Mouse (Mus musculus) neural tube, embryonic 12.5 days (tissue): Measurements from ENCODE around the gene Ppp1r18. TPM values are rescaled to one million over a fixed set of nuclear protein-coding genes. Genes with fewer than 3 reads are reported as not detected.

Experiments
- ATAC-seq: fragments of 200-750 bp; cut with Nextera tagmentation; 2 replicates; pipeline ENCODE4 v1.8.0; 2017; ENCODE audit warnings: low read depth, mild to moderate bottlenecking, moderate TSS enrichment, moderate library complexity; ENCODE audit not compliant: low FRiP score
- H3K27ac ChIP-seq: fragments of 300-500 bp; sonication (generic); 2 replicates; pipeline ENCODE4 v1.5.1; 2016
- H3K27me3 ChIP-seq: fragments of 300-500 bp; sonication (generic); replicated peaks from 2 replicates; pipeline ENCODE4 v1.6.1; 2016; ENCODE audit warnings: mild to moderate bottlenecking
- H3K36me3 ChIP-seq: fragments of 300-500 bp; sonication (generic); 2 replicates; pipeline ENCODE4 v1.6.1; 2016; ENCODE audit warnings: mild to moderate bottlenecking
- H3K4me1 ChIP-seq: fragments of 300-500 bp; sonication (generic); 2 replicates; pipeline ENCODE4 v1.6.1; 2016
- H3K4me2 ChIP-seq: fragments of 300-500 bp; sonication (generic); replicated peaks from 2 replicates; pipeline ENCODE4 v1.6.1; 2016; ENCODE audit warnings: mild to moderate bottlenecking
- H3K4me3 ChIP-seq: fragments of 300-500 bp; sonication (generic); 2 replicates; pipeline ENCODE4 v1.5.1; 2016
- H3K9ac ChIP-seq: fragments of 300-500 bp; sonication (generic); 2 replicates; pipeline ENCODE4 v1.6.1; 2016; ENCODE audit warnings: mild to moderate bottlenecking
- H3K9me3 ChIP-seq: fragments of 300-500 bp; sonication (generic); 2 replicates; pipeline ENCODE4 v1.6.1; 2016; ENCODE audit warnings: mild to moderate bottlenecking
- WGBS: fragments of 180-500 bp; shearing (Covaris S2); methylation state at CpG from one replicate; pipeline ENCODE4 v1.1.7; 2016; 5-methylcytosine and 5-hydroxymethylcytosine counted together
- polyA plus RNA-seq: library from polyadenylated mRNA; unstranded; fragments of >200 nt; fragmentation: Nextera tagmentation; extraction: Ambion mirVana; gene quantifications from 2 replicates; pipeline ENCODE4 v1.2.1, GENCODE M21; 2016

The Ppp1r18 gene
- 34.6 and 35.1 TPM in 2 replicates for polyA plus RNA-seq

DNA sequence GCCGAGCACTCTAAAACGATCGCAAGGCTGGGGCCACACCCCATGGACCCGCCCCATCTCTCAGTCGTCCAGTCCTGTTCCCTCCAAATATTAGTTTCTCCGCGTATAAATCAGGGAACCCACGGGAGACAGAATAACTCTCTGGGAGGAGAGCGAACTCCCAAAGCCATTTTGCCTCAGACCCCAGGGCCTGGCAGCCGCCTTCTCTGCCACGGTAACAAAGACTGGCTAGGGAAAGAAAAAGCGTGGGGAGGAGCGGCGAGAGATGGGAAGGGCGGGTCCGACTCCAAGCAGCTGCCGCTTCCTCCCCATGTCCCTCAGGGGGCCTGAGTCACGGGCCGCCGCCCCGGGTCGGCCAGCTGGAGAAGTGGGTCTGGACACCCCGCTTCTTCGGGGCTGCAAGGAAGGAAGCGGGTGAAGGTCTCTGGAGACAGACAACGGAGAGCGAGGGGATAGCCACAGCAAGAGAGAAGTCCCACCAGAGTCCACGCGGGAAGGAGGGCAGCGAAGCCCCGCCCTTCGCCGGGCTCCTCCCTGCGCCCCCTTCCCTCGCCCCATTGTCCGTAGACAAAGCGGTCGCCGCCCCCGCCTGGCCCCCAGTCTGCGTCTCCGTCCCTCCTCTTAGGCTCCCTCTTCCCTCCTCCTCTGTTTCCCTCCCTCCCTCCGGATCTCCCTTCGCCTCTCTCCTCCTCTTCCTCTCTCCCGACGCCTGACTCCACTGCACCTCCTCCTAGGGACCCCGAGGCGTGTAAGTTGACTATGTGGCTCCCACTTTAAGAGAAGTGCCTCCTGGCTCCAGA lies at the start of gene Ppp1r18:
Gene Ppp1r18 (plus strand): TSS at position 113 of the 800 bp plus-strand sequence.
- Histone ChIP-seq H3K9me3 (no peaks in the 10 kb centered on the region), H3K36me3 (peaks cover 7% of the 10 kb centered on the region), H3K27me3 (no peaks in the 10 kb centered on the region), H3K9ac (peak within 1 kb of the TSS; percentile 92), H3K4me1 (peaks cover 54% of the 10 kb centered on the region), H3K4me2 (peak within 1 kb of the TSS; percentile 100), H3K4me3 (peak within 1 kb of the TSS; percentile 61), H3K27ac (peak within 1 kb of the TSS; percentile 95)
- ATAC-seq: peak; percentile 64
- WGBS: under 1% methylated on average over 47 of the region's 48 CpGs

DNA sequence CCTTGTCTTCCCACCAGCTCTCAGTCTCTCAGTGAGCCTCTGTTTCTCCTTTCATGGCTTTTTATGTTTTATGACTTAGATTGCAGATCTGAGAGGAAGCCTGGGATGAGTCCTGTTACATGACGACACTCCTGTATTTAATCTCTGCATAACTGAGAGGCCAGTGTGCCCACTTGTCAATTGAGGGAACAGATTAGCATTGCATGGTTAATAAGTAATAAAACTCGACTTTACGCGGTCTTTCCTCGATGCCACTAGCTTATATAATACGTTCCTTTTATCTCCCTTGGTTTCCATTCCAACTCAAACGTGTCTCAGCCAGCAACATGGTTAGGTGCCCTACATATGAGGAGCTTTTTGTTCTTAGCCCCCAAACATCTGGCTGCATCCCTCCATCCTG lies 49.6 kb upstream of the Ppp1r18 start:
- WGBS: 58% methylated on average over 7 of the region's 7 CpGs
- H3K4me2 ChIP-seq: no peak overlapping the region
- H3K27me3 ChIP-seq: peaks cover 13% of the 10 kb centered on the region
- H3K4me3 ChIP-seq: no peak overlapping the region
- ATAC-seq: no peak
- no peaks in the 10 kb centered on the region for H3K36me3 ChIP-seq
- no peak overlapping the region for H3K27ac ChIP-seq
- H3K9ac ChIP-seq: no peak overlapping the region
- H3K4me1 ChIP-seq: 0 out of 2 replicates have a peak, but pooled peaks cover 9% of the 10 kb centered on the region
- no peaks in the 10 kb centered on the region for H3K9me3 ChIP-seq

DNA sequence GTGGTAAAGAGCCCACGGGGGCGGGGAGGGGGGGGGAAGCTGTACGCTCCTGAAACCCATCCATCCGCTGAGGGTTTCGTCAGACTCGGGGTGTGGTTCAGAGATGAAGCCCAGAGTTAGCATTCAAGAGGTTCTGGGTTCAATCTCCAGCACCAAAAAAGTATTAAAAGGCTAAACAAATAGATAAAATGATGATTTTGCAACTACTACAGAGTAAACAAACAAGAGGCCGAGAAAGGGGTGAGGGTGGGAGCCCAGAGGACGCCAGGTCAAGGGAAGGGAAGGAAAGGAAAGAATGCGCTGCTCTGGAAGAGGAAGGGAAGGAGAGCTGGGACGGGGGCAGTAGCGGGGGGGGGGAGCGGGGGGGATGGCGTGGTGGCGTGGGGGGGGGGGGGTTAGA lies 48.7 kb upstream of the Ppp1r18 start:
- Histone ChIP-seq H3K9me3 (no peaks in the 10 kb centered on the region), H3K9ac (no peak overlapping the region), H3K27ac (no peak overlapping the region), H3K4me2 (no peak overlapping the region), H3K36me3 (no peaks in the 10 kb centered on the region), H3K27me3 (peaks cover 18% of the 10 kb centered on the region), H3K4me3 (no peak overlapping the region), H3K4me1 (peaks cover 15% of the 10 kb centered on the region)
- 49% methylated on average over 8 of the region's 14 CpGs for WGBS
- ATAC-seq: no peak

DNA sequence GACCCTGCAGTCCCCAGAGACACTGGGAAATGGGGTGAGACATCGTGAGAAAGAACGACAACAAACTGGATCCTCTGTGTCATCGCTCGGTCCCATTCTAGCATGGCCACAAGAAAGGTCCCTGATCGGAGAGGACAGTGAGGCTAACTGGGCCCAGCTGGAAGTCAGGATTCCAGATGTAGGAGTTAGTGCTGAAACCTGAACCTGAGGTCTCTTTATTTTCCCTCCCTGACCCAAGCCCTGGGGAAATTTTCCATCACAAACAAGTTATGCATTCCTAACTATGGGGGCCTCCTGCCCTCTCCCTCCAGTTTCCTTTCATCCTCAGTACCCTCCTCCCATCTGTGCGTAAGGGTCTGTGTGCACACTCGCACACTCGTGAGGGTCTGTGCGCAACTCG lies 48.2 kb upstream of the Ppp1r18 start:
- Histone ChIP-seq H3K4me2 (no peak overlapping the region), H3K36me3 (no peaks in the 10 kb centered on the region), H3K9ac (no peak overlapping the region), H3K9me3 (no peaks in the 10 kb centered on the region), H3K27ac (no peak overlapping the region), H3K27me3 (peaks cover 18% of the 10 kb centered on the region), H3K4me1 (peaks cover 21% of the 10 kb centered on the region), H3K4me3 (no peak overlapping the region)
- ATAC-seq: no peak
- whole genome bisulfite sequencing: 56% methylated on average over 10 of the region's 10 CpGs

DNA sequence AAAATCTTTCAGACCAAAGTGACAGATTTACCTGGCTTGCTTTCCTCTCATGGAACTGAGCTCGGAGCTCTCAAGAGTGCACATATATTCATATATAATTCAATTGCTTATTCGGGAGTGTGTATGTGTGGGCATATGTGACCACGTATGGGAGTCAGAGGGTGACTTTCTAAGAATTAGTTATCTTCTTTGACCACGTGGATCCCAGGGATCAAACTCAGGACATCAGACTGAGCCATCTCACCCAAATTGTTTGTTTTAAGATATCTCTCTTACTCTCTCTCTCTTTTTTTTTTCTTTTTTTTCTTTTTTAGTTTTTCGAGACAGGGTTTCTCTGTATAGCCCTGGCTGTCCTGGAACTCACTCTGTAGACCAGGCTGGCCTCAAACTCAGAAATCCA lies 45.3 kb upstream of the Ppp1r18 start:
- no peak for ATAC-seq
- WGBS: 87% methylated on average over 5 of the region's 5 CpGs
- H3K4me2 ChIP-seq: no peak overlapping the region

DNA sequence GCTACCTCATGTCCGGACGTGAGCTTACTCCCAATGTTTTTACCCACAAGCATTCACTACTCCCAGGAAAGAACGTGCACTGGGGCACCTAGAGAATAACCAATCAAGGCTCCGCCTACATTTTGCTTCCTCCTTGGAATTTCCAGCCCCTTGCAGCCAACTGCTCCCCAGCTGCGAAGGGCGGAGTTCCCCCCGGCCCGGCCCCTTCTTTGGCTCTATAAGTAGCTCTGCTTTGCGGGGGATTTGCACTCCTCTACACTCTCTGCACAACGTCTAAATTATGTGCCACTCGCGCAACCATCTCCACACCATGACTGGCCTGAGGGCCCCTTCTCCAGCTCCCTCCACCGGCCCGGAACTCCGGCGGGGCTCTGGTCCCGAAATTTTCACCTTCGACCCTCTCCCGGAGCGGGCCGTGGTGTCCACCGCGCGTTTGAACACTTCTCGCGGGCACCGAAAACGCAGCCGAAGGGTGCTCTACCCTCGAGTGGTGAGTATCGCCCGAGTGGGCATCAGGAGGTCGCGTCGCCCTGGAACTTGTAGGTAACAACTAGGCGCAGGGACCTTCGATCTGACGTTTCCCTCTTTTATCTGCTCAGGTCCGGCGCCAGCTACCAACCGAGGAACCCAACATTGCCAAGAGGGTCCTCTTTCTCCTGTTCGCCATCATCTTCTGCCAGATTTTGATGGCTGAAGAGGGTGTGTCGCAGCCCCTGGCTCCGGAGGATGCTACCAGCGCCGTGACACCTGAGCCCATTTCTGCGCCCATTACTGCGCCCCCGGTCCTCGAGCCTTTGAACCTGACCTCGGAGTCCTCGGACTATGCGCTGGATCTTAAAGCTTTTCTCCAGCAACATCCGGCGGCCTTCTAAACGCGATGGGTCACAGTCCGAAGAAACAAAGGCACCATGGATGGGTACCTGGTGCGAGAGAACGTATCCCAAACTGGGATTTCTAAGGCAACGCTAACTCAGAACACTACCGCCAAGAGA lies 43.7 kb upstream of the Ppp1r18 start, which contains the start of gene Ier3:
Gene Ier3 (plus strand): TSS at position 246 of the 992 bp plus-strand sequence.
- H3K36me3 ChIP-seq: peaks cover 13% of the 10 kb centered on the region
- under 1% methylated on average over 62 of the region's 62 CpGs for WGBS
- peaks cover 30% of the 10 kb centered on the region for H3K4me1 ChIP-seq
- no peaks in the 10 kb centered on the region for H3K9me3 ChIP-seq
- no peak within 1 kb of the TSS for H3K27ac ChIP-seq
- H3K27me3 ChIP-seq: peaks cover 18% of the 10 kb centered on the region
- peak; percentile 17; the same call in 1 of the 2 replicates for ATAC-seq
- H3K4me2 ChIP-seq: peak within 1 kb of the TSS; percentile 85
- H3K4me3 ChIP-seq: peak within 1 kb of the TSS; percentile 72
- H3K9ac ChIP-seq: peak within 1 kb of the TSS; percentile 70

More for the DNA sequence above, 45.3 kb upstream of the Ppp1r18 start:
- H3K4me3 ChIP-seq: no peak overlapping the region
- peaks cover 35% of the 10 kb centered on the region for H3K4me1 ChIP-seq
- H3K27me3 ChIP-seq: peaks cover 18% of the 10 kb centered on the region
- no peaks in the 10 kb centered on the region for H3K9me3 ChIP-seq
- no peaks in the 10 kb centered on the region for H3K36me3 ChIP-seq
- no peak overlapping the region for H3K27ac ChIP-seq
- no peak overlapping the region for H3K9ac ChIP-seq

DNA sequence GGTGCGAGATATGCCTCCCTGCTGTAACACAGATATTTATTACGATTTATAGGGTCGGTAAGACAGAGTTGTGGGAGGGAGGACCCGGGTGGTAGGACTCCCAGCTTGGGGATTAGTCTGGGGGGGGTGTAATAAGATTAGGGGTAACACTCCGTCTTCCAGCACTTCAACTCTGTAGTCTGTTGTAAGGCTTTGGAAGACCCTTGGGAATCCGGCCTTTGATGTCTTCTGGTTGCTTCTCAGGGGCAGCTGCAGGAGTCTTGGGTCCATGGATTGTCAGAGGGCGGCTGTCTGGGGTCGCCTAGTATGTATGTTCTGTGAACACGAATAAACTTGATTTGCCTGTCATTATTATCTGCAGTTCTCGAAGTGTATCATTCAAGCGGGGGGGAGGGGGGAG lies 42.8 kb upstream of the Ppp1r18 start:
- H3K4me1 ChIP-seq: peaks cover 26% of the 10 kb centered on the region
- ATAC-seq: peak; percentile 29; the same call in 1 of the 2 replicates
- peaks cover 18% of the 10 kb centered on the region for H3K27me3 ChIP-seq
- H3K36me3 ChIP-seq: peaks cover 21% of the 10 kb centered on the region
- H3K9ac ChIP-seq: peak overlapping the region; percentile 70
- H3K9me3 ChIP-seq: no peaks in the 10 kb centered on the region
- H3K4me3 ChIP-seq: peak overlapping the region; percentile 72
- peak overlapping the region; percentile 85 for H3K4me2 ChIP-seq
- H3K27ac ChIP-seq: no peak overlapping the region
- 2% methylated on average over 11 of the region's 11 CpGs for WGBS

DNA sequence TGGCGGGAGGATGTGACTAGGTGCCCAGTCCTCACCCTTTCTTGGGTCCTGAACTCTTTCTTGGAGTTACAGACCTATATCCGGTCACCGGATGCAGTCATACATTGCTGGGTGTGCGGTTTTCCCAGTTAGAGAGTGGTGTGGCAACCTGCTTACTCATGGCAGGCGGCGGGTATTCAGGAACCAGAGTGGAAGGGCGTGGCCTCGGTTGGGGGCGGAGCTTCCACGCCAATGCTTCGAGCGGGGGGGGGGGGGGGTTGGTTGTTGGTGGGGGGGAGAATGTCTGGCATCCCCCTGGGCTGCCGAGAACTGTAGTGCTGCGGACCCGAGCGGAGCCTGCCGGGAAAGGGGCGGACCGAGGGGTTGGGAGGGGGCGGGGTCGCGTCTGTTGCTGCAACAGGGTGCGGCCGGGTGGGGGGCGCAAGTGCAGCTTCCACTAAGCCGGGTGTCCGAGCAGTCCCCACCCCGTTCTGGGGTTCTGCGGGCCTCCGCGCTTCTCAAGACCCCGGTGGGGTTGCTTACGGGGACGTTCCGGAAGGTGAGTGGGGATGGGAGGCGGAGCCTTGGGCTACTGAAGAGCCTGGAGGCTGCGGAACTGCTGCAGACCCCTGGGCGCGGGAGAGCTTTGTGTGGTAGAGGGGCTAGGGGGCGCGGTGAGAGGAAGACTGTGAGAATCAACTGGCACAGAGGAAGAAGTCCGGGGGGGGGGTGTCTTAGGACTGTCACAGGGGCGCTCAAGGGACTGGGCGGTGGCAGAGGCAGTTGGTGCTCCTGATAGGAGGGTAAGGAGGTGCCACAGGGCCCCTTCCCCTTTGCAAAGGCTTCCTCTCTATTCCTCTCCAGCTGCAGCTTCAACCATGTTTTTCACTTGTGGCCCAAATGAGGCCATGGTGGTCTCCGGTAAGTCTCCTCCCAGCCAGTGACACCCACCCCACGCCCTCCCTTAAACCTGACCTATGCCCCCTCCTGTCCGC lies 42.1 kb upstream of the Ppp1r18 start, which contains the start of gene Flot1:
Gene Flot1 (plus strand): TSS at position 267 of the 974 bp plus-strand sequence.
- H3K9me3 ChIP-seq: no peaks in the 10 kb centered on the region
- peak within 1 kb of the TSS; percentile 72 for H3K4me3 ChIP-seq
- peak; percentile 86 for ATAC-seq
- peak within 1 kb of the TSS; percentile 46; the same call in 1 of the 2 replicates for H3K27ac ChIP-seq
- peaks cover 26% of the 10 kb centered on the region for H3K4me1 ChIP-seq
- WGBS: 1% methylated on average over 46 of the region's 47 CpGs
- H3K27me3 ChIP-seq: peaks cover 18% of the 10 kb centered on the region
- H3K9ac ChIP-seq: peak within 1 kb of the TSS; percentile 70
- H3K36me3 ChIP-seq: peaks cover 28% of the 10 kb centered on the region
- peak within 1 kb of the TSS; percentile 85 for H3K4me2 ChIP-seq

DNA sequence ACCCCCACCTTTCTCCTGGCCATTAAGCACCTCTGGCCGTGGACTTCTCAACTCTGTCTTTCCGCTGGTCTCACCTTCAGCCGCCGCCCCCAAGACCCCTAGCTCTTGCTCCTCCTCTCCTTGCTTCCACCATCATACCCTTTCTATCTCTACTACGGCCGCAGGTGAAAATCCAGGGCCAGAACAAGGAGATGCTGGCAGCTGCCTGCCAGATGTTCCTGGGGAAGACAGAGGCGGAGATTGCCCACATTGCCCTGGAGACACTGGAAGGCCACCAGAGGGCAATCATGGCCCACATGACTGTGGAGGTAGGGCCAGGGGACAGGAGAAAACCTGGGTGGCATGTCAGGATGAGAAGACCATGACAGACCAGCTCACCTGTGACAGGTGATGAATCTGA lies 41.0 kb upstream of the Ppp1r18 start:
- Histone ChIP-seq H3K27ac (no peak overlapping the region), H3K36me3 (peaks cover 28% of the 10 kb centered on the region), H3K9ac (peak overlapping the region; percentile 70), H3K4me2 (peak overlapping the region; percentile 85), H3K27me3 (peaks cover 14% of the 10 kb centered on the region), H3K4me3 (0 out of 2 replicates have a peak overlapping the region, but pooled peaks have one; percentile 72), H3K4me1 (peaks cover 26% of the 10 kb centered on the region), H3K9me3 (no peaks in the 10 kb centered on the region)
- WGBS: 58% methylated on average over 7 of the region's 7 CpGs
- ATAC-seq: no peak

DNA sequence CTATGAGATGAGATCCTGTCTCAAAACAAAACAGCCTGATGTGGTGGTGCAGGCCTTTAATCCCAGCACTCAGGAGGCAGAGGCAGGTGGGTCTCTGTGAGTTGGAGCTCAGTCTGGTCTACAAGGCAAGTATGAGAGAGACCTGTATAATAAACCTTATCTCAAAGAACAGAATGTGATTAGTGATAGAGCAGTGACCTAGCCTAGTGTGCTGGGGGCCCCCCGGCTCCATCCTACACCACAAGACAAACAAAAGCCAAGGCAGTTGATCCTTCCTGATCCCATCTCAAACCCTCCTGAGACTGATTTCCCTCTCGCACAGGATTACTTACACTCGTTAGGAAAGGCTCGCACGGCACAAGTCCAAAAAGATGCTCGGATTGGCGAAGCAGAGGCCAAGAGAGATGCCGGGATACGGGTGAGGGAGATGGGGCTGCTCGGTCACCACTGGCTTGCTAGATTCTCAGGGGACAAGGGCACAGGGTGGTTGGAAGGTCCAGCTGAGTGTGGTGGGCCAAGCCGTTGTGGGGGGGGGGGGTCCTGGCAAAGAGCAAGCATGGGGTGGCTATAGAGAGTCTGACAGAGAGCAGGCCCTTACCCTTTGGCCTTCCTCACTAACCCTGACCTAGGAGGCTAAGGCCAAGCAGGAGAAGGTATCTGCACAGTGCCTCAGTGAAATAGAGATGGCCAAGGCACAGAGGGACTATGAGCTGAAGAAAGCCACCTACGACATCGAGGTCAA lies 40.1 kb upstream of the Ppp1r18 start:
- peaks cover 8% of the 10 kb centered on the region; the same call in 1 of the 2 replicates for H3K27me3 ChIP-seq
- no peak overlapping the region for H3K4me2 ChIP-seq
- H3K9ac ChIP-seq: no peak overlapping the region
- H3K4me3 ChIP-seq: no peak overlapping the region
- H3K9me3 ChIP-seq: no peaks in the 10 kb centered on the region
- H3K4me1 ChIP-seq: peaks cover 33% of the 10 kb centered on the region
- H3K36me3 ChIP-seq: peaks cover 28% of the 10 kb centered on the region
- no peak overlapping the region for H3K27ac ChIP-seq
- ATAC-seq: no peak
- 96% methylated on average over 13 of the region's 13 CpGs for WGBS
